Mouse (Mus musculus): ENCODE data around the gene Plekhh3. TPM values are rescaled to one million over a fixed set of nuclear protein-coding genes. Genes with fewer than 3 reads are reported as not detected.

The Plekhh3 gene
- total RNA-seq, 1 experiment: 3.4 TPM

- in situ Hi-C loops (cut with MboI; ENCODE audit: low sequenced_read_pairs in 2 of 2, unreplicated experiment in 2 of 2): no loop called here
- no peaks in the 10 kb centered on the region for H3K9me3 ChIP-seq (ENCODE audit: control insufficient read depth, insufficient read depth, low read depth, low read length)
- no peak overlapping the region for H3K27ac ChIP-seq (ENCODE audit: insufficient read depth, low read depth, low read length, poor library complexity, severe bottlenecking)
- TF ChIP-seq ZNF384 (IDR thresholded peaks at IDR 0.05; ENCODE audit: low read depth, low read length): peak; percentile 97
- no peak for TF ChIP-seq MAFK (IDR thresholded peaks at IDR 0.05; ENCODE audit: insufficient read depth, low read depth, low read length)
- no peaks in the 10 kb centered on the region for H3K36me3 ChIP-seq (ENCODE audit: control insufficient read depth, insufficient read depth, low read length, poor library complexity, severe bottlenecking)
- H3K9ac ChIP-seq (ENCODE audit: insufficient read depth, low read depth, low read length, poor library complexity, severe bottlenecking): no peak overlapping the region
- H3K4me1 ChIP-seq (ENCODE audit: control insufficient read depth in 2 of 2, insufficient read depth in 2 of 2, low read length in 2 of 2, poor library complexity in 1 of 2): peaks cover 0 to 2% of the 10 kb centered on the region in 2 experiments; a peak in 1 of 4 replicates
- H3K4me3 ChIP-seq (ENCODE audit: insufficient read depth in 1 of 2, low read depth in 1 of 2, low read length in 2 of 2, poor library complexity in 1 of 2, severe bottlenecking in 1 of 2): no peak overlapping the region
- DNase-seq (ENCODE audit: low read depth, low spot score): no peak
Observed at GRCm38 (mm10) chr11:101180846-101181740, 9.9 kb upstream of the Plekhh3 start.

GRCm38 (mm10) chr11:101180261-101180660, 9.1 kb upstream of the Plekhh3 start:
- in situ Hi-C loops (cut with MboI; ENCODE audit: low sequenced_read_pairs in 2 of 2, unreplicated experiment in 2 of 2): no loop called here
- Histone ChIP-seq H3K36me3 (ENCODE audit: control insufficient read depth, insufficient read depth, low read length, poor library complexity, severe bottlenecking) (no peaks in the 10 kb centered on the region), H3K27ac (ENCODE audit: insufficient read depth, low read depth, low read length, poor library complexity, severe bottlenecking) (no peak overlapping the region), H3K4me3 (ENCODE audit: insufficient read depth in 1 of 2, low read depth in 1 of 2, low read length in 2 of 2, poor library complexity in 1 of 2, severe bottlenecking in 1 of 2) (no peak overlapping the region), H3K9ac (ENCODE audit: insufficient read depth, low read depth, low read length, poor library complexity, severe bottlenecking) (no peak overlapping the region), H3K4me1 (ENCODE audit: control insufficient read depth in 2 of 2, insufficient read depth in 2 of 2, low read length in 2 of 2, poor library complexity in 1 of 2) (peaks cover 0 to 2% of the 10 kb centered on the region in 2 experiments; a peak in 1 of 4 replicates), H3K9me3 (ENCODE audit: control insufficient read depth, insufficient read depth, low read depth, low read length) (no peaks in the 10 kb centered on the region)
- TF ChIP-seq ZC3H11A (IDR thresholded peaks at IDR 0.05; ENCODE audit: borderline replicate concordance, low read depth, low read length): no peak
- TF ChIP-seq HCFC1 (IDR thresholded peaks at IDR 0.05; ENCODE audit: borderline replicate concordance, insufficient read depth, low read length): no peak
- no peak for TF ChIP-seq MAFK (IDR thresholded peaks at IDR 0.05; ENCODE audit: insufficient read depth, low read depth, low read length)
- no peak for TF ChIP-seq CHD2 (IDR thresholded peaks at IDR 0.05; ENCODE audit: low read depth, low read length)
- TF ChIP-seq ZNF384 (IDR thresholded peaks at IDR 0.05; ENCODE audit: low read depth, low read length): no peak
- no peak for DNase-seq (ENCODE audit: low read depth, low spot score)

GRCm38 (mm10) chr11:101179306-101179705, 8.2 kb upstream of the Plekhh3 start:
- TF ChIP-seq ZC3H11A (IDR thresholded peaks at IDR 0.05; ENCODE audit: borderline replicate concordance, low read depth, low read length) (no peak), CHD2 (IDR thresholded peaks at IDR 0.05; ENCODE audit: low read depth, low read length) (no peak), MAFK (IDR thresholded peaks at IDR 0.05; ENCODE audit: insufficient read depth, low read depth, low read length) (no peak), HCFC1 (IDR thresholded peaks at IDR 0.05; ENCODE audit: borderline replicate concordance, insufficient read depth, low read length) (no peak), ZNF384 (IDR thresholded peaks at IDR 0.05; ENCODE audit: low read depth, low read length) (no peak)
- H3K36me3 ChIP-seq (ENCODE audit: control insufficient read depth, insufficient read depth, low read length, poor library complexity, severe bottlenecking): no peaks in the 10 kb centered on the region
- in situ Hi-C loops (cut with MboI; ENCODE audit: low sequenced_read_pairs in 2 of 2, unreplicated experiment in 2 of 2): no loop called here
- no peaks in the 10 kb centered on the region for H3K9me3 ChIP-seq (ENCODE audit: control insufficient read depth, insufficient read depth, low read depth, low read length)
- no peak for DNase-seq (ENCODE audit: low read depth, low spot score)
- H3K27ac ChIP-seq (ENCODE audit: insufficient read depth, low read depth, low read length, poor library complexity, severe bottlenecking): no peak overlapping the region
- peaks cover 0 to 2% of the 10 kb centered on the region in 2 experiments; a peak in 1 of 4 replicates for H3K4me1 ChIP-seq (ENCODE audit: control insufficient read depth in 2 of 2, insufficient read depth in 2 of 2, low read length in 2 of 2, poor library complexity in 1 of 2)
- H3K9ac ChIP-seq (ENCODE audit: insufficient read depth, low read depth, low read length, poor library complexity, severe bottlenecking): no peak overlapping the region
- no peak overlapping the region for H3K4me3 ChIP-seq (ENCODE audit: insufficient read depth in 1 of 2, low read depth in 1 of 2, low read length in 2 of 2, poor library complexity in 1 of 2, severe bottlenecking in 1 of 2)

- Histone ChIP-seq H3K9ac (ENCODE audit: insufficient read depth, low read depth, low read length, poor library complexity, severe bottlenecking) (no peak overlapping the region), H3K4me3 (ENCODE audit: insufficient read depth in 1 of 2, low read depth in 1 of 2, low read length in 2 of 2, poor library complexity in 1 of 2, severe bottlenecking in 1 of 2) (no peak overlapping the region), H3K9me3 (ENCODE audit: control insufficient read depth, insufficient read depth, low read depth, low read length) (no peaks in the 10 kb centered on the region), H3K36me3 (ENCODE audit: control insufficient read depth, insufficient read depth, low read length, poor library complexity, severe bottlenecking) (no peaks in the 10 kb centered on the region), H3K4me1 (ENCODE audit: control insufficient read depth in 2 of 2, insufficient read depth in 2 of 2, low read length in 2 of 2, poor library complexity in 1 of 2) (peaks cover 0 to 2% of the 10 kb centered on the region in 2 experiments; a peak in 1 of 4 replicates), H3K27ac (ENCODE audit: insufficient read depth, low read depth, low read length, poor library complexity, severe bottlenecking) (no peak overlapping the region)
- TF ChIP-seq CHD2 (IDR thresholded peaks at IDR 0.05; ENCODE audit: low read depth, low read length) (no peak), ZC3H11A (IDR thresholded peaks at IDR 0.05; ENCODE audit: borderline replicate concordance, low read depth, low read length) (no peak), HCFC1 (IDR thresholded peaks at IDR 0.05; ENCODE audit: borderline replicate concordance, insufficient read depth, low read length) (no peak), MAFK (IDR thresholded peaks at IDR 0.05; ENCODE audit: insufficient read depth, low read depth, low read length) (no peak), ZNF384 (IDR thresholded peaks at IDR 0.05; ENCODE audit: low read depth, low read length) (no peak)
- no peak for DNase-seq (ENCODE audit: low read depth, low spot score)
- in situ Hi-C loops (cut with MboI; ENCODE audit: low sequenced_read_pairs in 2 of 2, unreplicated experiment in 2 of 2): no loop called here
Observed at GRCm38 (mm10) chr11:101178061-101179058, 7.2 kb upstream of the Plekhh3 start.

Data from ES-E14 (cell line).